Mouse (Mus musculus): ENCODE data around the gene Polr3h. TPM values are rescaled to one million over a fixed set of nuclear protein-coding genes. Genes with fewer than 3 reads are reported as not detected.
A peak's percentile ranks its signal among the peaks of the same experiment; 100 is the strongest.

Polr3h gene
- polyA plus RNA-seq, 1 experiment from 2014 or later = 114 TPM

DNA sequence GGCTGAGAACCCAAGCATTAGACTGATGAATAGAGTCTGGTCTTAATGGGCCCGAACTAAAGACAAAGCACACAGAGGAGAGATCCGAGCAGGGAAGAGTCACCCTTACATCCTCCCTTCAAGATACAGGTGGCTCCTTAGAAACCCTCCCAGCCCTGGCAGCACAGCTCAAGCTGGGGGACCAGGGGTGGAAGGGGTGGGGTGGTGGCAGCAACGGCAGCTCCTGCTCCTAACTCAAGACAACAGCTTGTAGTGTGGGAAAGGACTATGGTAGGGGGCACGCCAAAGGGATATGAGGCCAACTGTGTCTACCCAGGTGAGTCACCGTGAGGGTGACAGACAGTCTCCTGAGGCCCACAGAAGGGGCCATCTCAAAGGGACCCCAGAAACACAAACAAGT lies 78.2 kb downstream of the Polr3h start:
- Histone ChIP-seq H3K4me2 (replicated peaks; ENCODE audit: low read depth) (no peak overlapping the region), H3K9me3 (ENCODE audit: control insufficient read depth) (no peaks in the 10 kb centered on the region), H3K27ac (ENCODE audit: low read depth, low read length) (peak overlapping the region; percentile 3; the same call in 1 of the 2 replicates), H3K27me3 (replicated peaks; ENCODE audit: control insufficient read depth, insufficient read depth, low read length) (no peaks in the 10 kb centered on the region), H3K4me1 (replicated peaks; ENCODE audit: control insufficient read depth, insufficient read depth, low read length) (no peaks in the 10 kb centered on the region; the same call in 1 of the 2 replicates), H3K36me3 (ENCODE audit: control insufficient read depth, insufficient read depth) (peaks cover 43% of the 10 kb centered on the region), H3K4me3 (ENCODE audit: low read depth, low read length) (no peak overlapping the region), H3K9ac (ENCODE audit: low read depth, low read length) (no peak overlapping the region)
- no peak for ATAC-seq
- no peak for TF ChIP-seq CTCF (IDR thresholded peaks at IDR 0.05; ENCODE audit: low read depth)
- 76% methylated on average over 5 of the region's 5 CpGs for WGBS

DNA sequence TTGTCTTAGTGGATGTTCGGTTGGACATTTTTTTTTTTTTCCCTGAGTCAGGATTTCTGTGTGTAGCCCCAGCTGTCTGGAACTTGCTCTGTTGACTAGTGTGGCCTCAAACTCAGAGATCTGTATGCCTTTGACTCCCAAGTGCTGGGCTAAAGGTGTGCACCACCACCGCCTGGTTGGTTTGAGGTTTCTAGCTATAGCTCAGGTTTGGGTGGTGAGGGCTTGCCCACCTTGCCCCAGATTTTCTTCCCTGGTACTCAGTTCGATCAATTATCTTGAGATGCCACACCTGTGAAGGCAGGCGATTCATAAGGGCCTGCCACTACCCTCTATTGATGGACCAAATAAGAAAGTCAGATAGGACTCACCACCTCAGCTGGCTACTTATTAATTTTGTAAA lies 78.9 kb downstream of the Polr3h start:
- H3K4me1 ChIP-seq (replicated peaks; ENCODE audit: control insufficient read depth, insufficient read depth, low read length) = no peaks in the 10 kb centered on the region; the same call in 1 of the 2 replicates
- peaks cover 36% of the 10 kb centered on the region for H3K36me3 ChIP-seq (ENCODE audit: control insufficient read depth, insufficient read depth)
- no peak for TF ChIP-seq CTCF (IDR thresholded peaks at IDR 0.05; ENCODE audit: low read depth)
- H3K27me3 ChIP-seq (replicated peaks; ENCODE audit: control insufficient read depth, insufficient read depth, low read length) = no peaks in the 10 kb centered on the region
- 84% methylated on average over 4 of the region's 4 CpGs for WGBS
- no peak overlapping the region for H3K4me2 ChIP-seq (replicated peaks; ENCODE audit: low read depth)
- no peak overlapping the region for H3K9ac ChIP-seq (ENCODE audit: low read depth, low read length)
- no peak overlapping the region for H3K4me3 ChIP-seq (ENCODE audit: low read depth, low read length)
- no peaks in the 10 kb centered on the region for H3K9me3 ChIP-seq (ENCODE audit: control insufficient read depth)
- H3K27ac ChIP-seq (ENCODE audit: low read depth, low read length) = 0 out of 2 replicates have a peak overlapping the region, but pooled peaks have one; percentile 61
- no peak for ATAC-seq

DNA sequence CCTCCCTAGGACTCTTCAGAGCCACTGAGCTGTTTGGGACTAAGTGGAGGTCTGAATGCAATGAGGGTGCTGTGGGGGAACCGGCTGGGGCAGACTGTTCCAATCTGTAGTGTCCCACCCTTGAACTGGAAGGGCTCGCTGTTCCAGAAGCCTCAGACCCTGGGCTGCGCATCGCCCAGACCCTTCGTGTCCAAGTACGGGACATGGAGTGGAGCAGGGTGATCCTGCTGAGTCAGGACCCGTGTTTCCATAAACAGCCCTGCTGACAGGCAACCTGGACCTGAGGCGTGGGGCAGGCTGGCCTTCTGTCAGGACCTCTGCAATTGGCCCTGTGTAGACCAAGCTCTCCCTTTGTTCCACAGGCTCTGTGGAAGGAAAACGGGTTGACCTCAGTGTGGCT lies 79.3 kb downstream of the Polr3h start:
- 0 out of 2 replicates have a peak, but pooled peaks have one; percentile 0 for ATAC-seq
- H3K27me3 ChIP-seq (replicated peaks; ENCODE audit: control insufficient read depth, insufficient read depth, low read length) = no peaks in the 10 kb centered on the region
- H3K9me3 ChIP-seq (ENCODE audit: control insufficient read depth) = no peaks in the 10 kb centered on the region
- peaks cover 34% of the 10 kb centered on the region for H3K36me3 ChIP-seq (ENCODE audit: control insufficient read depth, insufficient read depth)
- H3K27ac ChIP-seq (ENCODE audit: low read depth, low read length) = peak overlapping the region; percentile 61
- no peak overlapping the region for H3K4me2 ChIP-seq (replicated peaks; ENCODE audit: low read depth)
- no peak overlapping the region for H3K4me3 ChIP-seq (ENCODE audit: low read depth, low read length)
- no peak for TF ChIP-seq CTCF (IDR thresholded peaks at IDR 0.05; ENCODE audit: low read depth)
- no peak overlapping the region for H3K9ac ChIP-seq (ENCODE audit: low read depth, low read length)
- WGBS = 79% methylated on average over 9 of the region's 9 CpGs
- no peaks in the 10 kb centered on the region; the same call in 1 of the 2 replicates for H3K4me1 ChIP-seq (replicated peaks; ENCODE audit: control insufficient read depth, insufficient read depth, low read length)

DNA sequence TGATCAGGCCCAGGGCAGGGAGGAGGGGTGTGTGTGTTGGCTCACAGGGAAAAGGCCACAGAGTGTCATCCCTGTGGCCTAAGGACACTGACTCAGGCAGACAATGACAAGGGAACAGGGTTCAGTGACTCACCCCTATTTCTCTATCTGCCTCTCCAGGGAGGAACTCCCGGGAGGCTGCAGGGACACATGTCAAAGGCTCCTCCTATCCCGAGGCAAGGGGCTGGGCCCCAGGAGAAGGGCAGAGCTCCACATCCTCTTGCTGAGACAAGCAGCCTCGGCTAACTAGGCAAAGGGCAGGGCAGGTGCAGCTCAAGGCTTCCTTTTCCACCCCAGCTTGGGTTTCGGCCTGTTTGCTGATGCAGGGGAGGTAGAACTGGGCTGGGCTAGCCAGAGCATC lies 80.3 kb downstream of the Polr3h start:
- ATAC-seq = peak; percentile 92
- Histone ChIP-seq H3K9ac (ENCODE audit: low read depth, low read length) (no peak overlapping the region), H3K27ac (ENCODE audit: low read depth, low read length) (peak overlapping the region; percentile 61), H3K4me3 (ENCODE audit: low read depth, low read length) (no peak overlapping the region), H3K4me2 (replicated peaks; ENCODE audit: low read depth) (no peak overlapping the region), H3K36me3 (ENCODE audit: control insufficient read depth, insufficient read depth) (peaks cover 24% of the 10 kb centered on the region), H3K4me1 (replicated peaks; ENCODE audit: control insufficient read depth, insufficient read depth, low read length) (no peaks in the 10 kb centered on the region; the same call in 1 of the 2 replicates), H3K9me3 (ENCODE audit: control insufficient read depth) (no peaks in the 10 kb centered on the region), H3K27me3 (replicated peaks; ENCODE audit: control insufficient read depth, insufficient read depth, low read length) (no peaks in the 10 kb centered on the region)
- whole genome bisulfite sequencing = 9% methylated on average over 4 of the region's 4 CpGs
- TF ChIP-seq CTCF (IDR thresholded peaks at IDR 0.05; ENCODE audit: low read depth) = no peak

DNA sequence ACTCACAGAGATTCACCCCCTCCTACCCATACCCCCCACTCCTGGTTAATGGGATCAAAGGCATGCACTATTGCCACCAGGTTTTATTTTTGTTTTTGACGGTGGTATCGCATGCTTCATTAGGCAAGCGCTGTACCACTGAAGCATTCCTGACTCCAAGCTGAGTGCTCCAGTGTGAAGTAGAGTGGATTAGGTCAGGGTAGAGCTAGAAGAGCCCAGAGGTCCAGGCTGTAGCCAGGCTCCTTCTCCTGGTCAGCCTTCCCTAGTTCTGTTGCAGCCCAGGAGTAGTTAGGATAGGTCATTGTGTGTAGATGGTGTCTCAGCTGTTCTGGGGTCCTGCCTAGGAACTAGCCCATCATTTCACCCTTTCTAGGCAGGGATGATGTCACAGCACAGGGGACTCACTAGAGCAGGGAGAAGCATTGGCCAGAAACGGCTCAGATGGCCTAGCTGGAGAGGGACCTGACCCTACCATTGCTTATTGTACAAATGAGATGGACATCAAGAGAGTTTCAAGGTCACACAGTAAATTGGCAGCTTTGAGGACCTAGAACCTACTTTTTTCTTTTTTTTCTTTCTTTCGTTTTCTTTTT lies 80.9 kb downstream of the Polr3h start:
- Histone ChIP-seq H3K9ac (ENCODE audit: low read depth, low read length) (no peak overlapping the region), H3K27me3 (replicated peaks; ENCODE audit: control insufficient read depth, insufficient read depth, low read length) (no peaks in the 10 kb centered on the region), H3K4me2 (replicated peaks; ENCODE audit: low read depth) (no peak overlapping the region), H3K4me1 (replicated peaks; ENCODE audit: control insufficient read depth, insufficient read depth, low read length) (no peaks in the 10 kb centered on the region; the same call in 1 of the 2 replicates), H3K27ac (ENCODE audit: low read depth, low read length) (peak overlapping the region; percentile 61), H3K4me3 (ENCODE audit: low read depth, low read length) (no peak overlapping the region), H3K9me3 (ENCODE audit: control insufficient read depth) (no peaks in the 10 kb centered on the region), H3K36me3 (ENCODE audit: control insufficient read depth, insufficient read depth) (peaks cover 18% of the 10 kb centered on the region)
- no peak for ATAC-seq
- TF ChIP-seq CTCF (IDR thresholded peaks at IDR 0.05; ENCODE audit: low read depth) = no peak
- WGBS = 81% methylated on average over 5 of the region's 5 CpGs

DNA sequence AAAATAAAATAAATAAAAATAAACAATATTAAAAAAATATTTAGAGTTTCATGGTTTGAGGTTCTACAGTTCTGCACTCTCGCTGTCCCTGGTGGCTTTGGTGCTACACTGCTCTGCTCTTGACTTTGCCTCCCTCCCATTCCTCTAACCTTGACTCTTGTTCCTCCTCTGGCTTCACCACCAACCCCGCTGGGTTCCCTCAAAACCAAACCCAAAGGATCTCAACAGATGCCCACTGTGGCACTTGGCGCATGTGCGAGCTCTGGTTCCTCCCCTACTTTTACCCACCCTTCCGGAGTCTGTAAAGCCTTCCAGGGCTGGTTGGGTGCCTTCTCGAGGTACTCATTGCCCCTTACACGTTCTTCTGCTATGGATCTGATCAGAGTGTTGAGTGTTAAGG lies 83.8 kb downstream of the Polr3h start:
- no peaks in the 10 kb centered on the region for H3K27me3 ChIP-seq (replicated peaks; ENCODE audit: control insufficient read depth, insufficient read depth, low read length)
- 0 out of 2 replicates have a peak, but pooled peaks cover 6% of the 10 kb centered on the region for H3K4me1 ChIP-seq (replicated peaks; ENCODE audit: control insufficient read depth, insufficient read depth, low read length)
- H3K4me3 ChIP-seq (ENCODE audit: low read depth, low read length) = no peak overlapping the region
- no peak overlapping the region for H3K9ac ChIP-seq (ENCODE audit: low read depth, low read length)
- H3K36me3 ChIP-seq (ENCODE audit: control insufficient read depth, insufficient read depth) = no peaks in the 10 kb centered on the region
- no peak overlapping the region for H3K4me2 ChIP-seq (replicated peaks; ENCODE audit: low read depth)
- ATAC-seq = no peak
- H3K27ac ChIP-seq (ENCODE audit: low read depth, low read length) = no peak overlapping the region
- no peaks in the 10 kb centered on the region for H3K9me3 ChIP-seq (ENCODE audit: control insufficient read depth)
- 85% methylated on average over 7 of the region's 7 CpGs for WGBS
- no peak for TF ChIP-seq CTCF (IDR thresholded peaks at IDR 0.05; ENCODE audit: low read depth)
